Mouse (Mus musculus) liver, adult (tissue): ENCODE measurements around the gene Ext2.

Experiments used
- GATA4 ChIP-seq: IDR thresholded peaks from 2 replicates; pipeline ENCODE4 v1.6.1; 2014; ENCODE audit warnings: mild to moderate bottlenecking, low read length; ENCODE audit not compliant: insufficient replicate concordance

Ext2 gene

DNA sequence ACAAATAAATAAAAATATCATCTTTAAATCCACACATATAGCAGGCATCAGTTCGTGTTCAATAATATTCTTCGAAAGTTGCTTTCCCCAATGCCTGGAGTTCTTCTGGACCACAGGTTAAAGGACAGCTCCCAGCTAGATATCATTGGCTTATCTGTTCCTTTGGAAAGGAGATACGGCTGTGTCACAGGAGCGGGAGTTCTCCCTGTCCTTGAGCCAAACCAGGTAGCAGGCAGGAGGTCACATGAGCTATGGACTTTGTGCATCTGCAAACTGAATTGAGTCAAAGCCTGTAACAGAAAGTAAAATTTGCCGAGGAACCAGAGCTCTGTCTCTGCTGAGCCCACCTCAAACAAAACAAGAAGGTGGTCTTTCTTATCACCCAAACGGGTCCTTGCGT lies 209.3 kb downstream of the Ext2 start:
- no peak for TF ChIP-seq GATA4
